Mouse (Mus musculus): ENCODE data around the gene Mcm8.

Gene Mcm8

DNA sequence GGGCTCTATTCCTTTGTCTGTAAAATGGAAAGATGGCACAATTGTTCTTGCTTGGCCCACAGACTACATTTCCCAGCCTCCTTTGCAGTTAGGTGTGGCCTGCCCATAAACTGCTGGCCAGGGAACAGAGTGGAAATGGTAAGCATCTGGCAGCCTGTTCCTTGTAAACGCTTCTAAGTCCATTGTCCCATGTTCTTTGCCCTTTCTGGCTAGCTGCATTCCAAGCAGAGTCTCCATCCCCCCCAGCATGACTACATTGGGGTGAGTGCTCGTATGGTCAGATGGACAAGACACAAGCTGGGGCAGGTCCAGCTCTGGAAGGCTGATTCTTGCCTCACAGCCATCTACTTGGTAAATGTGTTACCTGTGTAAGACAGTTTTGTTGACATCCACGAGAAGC is 55.7 kb downstream of the Mcm8 start:
- DNase-seq (ENCODE audit: low read depth, low spot score): no peak

DNA sequence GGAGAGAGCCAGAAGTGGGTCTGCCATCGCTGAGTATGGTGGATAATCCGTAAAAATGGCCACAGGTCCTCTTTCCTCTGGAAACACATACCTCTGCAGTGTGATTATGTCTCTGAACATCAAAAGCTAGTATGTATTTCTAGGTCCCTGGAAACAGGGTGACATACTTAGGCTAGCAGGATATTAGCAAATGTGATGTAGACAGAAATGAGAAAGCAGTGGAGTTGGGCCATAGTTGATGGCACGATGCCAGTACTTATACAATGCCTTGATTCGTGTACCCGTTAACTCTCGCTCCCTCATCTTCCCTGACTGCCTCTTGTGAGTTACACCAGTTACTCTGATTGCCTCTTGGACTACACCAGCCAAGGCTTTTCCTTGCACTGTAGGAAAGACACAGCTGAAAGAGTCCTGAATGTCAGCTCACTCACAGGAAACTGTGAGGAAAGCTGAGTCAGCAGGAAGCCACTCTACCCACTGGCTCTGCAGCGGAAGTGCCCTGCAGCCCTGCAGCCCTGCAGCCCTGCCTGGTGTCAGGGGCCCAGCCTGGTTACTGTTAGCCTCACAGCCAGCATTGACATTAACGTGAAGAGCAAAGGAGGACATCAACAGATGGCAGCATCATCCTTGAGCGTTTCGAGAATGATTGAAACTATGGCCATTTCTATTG is 57.9 kb downstream of the Mcm8 start:
- no peak for DNase-seq (ENCODE audit: low read depth, low spot score)

DNA sequence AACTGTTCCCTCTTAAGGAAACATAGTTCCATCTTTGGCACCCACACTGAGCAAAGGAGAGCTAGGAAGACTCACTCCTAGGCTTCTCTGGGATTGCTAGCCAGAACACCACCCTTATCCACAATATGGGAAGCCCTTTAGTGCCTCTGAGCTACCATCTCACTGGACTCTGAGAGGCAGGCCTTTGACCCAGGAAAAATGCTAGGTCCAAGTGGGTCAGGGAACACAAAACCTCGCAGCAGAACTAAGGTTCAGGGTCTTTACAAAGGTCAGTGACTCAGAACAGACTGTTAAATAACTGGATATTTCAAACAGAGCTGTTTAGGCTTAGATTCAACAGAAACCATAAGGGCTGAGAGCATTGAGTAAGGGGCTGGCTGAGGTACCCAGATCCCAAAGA is 61.0 kb downstream of the Mcm8 start:
- no peak for DNase-seq (ENCODE audit: low read depth, low spot score)

DNA sequence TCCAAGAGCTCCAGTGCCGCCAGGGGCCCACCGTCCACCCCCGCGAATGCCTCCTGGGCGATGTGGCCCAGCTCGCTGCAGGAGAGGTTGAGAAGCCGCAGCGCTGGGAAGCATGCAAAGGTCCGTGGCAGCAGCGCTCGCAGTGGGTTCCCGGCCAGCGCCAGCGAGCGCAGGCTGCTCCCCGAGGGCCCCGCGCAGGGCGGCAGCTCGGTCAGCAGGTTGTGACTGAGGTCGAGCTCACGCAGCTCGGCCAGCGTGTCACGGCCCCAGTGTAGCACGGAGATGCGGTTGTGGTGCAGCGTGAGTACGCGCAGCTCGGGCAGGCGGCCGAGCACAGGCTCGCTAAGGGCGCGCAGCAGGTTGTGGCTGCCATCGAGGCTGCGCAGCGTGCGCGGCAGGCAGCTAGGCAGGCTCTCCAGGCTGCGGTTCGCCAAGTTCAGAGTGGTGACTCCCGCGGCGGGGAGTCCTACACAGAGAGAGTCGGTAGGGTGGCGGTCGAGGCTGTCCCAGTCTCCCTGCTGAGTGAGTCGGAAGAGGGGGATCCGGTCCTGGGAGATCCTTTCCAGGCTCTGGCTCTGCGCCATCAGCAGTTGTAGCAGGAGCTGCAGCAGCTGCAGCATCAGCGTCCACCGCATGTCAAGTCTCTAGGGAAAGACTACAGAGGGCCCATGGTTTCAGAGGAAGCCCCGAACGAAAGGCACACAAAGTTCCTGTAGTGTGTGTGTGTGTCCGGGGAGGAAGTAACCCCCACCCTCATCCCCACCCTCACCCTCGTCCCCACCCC is 63.5 kb downstream of the Mcm8 start:
- DNase-seq (ENCODE audit: low read depth, low spot score): no peak

DNA sequence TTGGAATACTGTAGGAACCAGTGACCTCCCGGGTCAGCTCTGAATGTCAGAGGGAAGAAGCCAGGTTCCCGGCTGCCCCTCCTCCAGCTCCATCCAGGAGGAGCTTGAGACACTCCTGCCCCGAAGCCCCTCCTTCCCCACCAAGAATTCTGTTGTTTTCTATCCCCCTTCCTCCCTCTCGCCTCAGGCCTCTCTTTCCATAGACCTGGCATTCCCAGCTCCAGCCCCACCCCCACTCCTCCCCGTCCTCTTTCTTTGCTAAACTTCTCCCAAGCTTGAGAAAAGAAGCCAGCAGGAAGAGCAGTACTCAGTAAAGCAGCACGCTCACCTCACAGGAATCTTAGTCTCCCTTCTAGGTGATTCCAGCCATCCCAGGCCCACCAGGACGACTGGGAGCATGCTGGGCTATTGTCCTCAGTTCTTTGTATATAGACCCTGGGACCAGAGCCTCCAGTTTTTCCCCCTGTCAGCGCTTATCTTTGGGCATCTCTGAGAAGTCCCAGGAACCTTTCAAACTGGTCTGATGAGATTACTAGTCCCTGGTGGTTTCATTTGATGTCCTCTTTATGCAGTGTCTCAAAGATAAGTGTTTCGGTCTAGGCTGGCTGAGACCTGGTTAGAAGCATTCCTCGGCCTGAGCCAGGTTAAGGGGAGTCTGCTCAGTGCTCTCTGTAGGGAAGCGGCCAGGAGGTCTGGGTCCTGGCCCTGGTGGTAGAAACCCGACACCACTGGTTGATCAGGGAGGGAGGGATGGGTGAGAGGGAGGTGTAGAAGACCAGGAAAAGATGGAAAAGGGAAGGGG is 65.1 kb downstream of the Mcm8 start, which contains the start of gene Lrrn4:
Gene Lrrn4 (minus strand): TSS at position 48 of the 802 bp plus-strand sequence.
- no peak for DNase-seq (ENCODE audit: low read depth, low spot score)

DNA sequence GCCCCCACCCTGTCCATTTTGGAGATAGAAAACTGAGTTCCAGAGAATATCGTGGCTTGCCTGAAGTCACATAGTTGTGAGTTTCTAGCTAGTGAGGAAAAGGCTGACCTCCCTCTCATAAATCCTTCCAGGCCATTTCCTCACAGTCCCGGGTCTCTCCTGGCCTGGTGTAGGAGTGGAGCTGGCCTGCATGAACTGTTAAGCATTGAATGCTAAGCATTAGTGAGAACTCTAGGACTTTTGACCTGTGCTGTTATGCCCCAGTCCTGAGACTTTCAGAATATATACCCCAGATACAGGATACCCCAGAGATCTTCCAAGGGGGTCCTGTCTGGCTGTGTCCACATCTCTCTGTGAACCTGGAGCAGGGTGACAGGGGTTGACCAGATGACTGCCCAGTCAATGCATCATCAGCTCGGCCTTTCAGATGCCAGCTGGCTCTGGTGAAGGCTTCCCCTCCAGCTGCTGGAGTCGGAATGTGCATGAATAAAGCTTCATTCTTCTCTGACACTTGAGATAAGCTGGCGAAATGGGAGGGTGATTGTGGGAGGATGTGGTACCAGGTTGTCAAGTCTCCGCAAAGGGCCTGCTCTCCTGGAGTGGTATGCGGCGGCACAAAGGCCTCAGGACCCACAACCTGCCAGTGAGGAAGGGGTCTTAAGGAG is 68.5 kb downstream of the Mcm8 start:
- no peak for DNase-seq (ENCODE audit: low read depth, low spot score)

DNA sequence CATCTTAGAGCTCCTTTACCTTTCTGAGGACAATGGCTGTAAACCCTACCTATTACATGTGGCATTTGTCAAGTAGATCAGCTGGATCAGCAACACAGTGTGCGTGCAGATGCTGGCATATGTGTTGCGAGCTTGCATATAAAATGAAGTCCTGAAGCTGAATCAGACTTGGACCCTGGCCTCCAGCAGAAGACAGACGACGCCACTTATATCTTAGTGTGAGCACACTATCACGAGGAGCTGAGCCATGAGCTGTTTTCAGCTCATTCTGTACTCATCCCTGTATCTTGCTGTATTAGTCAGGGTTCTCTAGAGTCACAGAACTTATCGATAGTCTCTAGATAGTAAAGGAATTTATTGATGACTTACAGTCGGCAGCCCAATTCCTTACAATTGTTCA is 69.4 kb downstream of the Mcm8 start:
- DNase-seq (ENCODE audit: low read depth, low spot score): no peak

Data from telencephalon, adult 2 months (tissue).